Mouse (Mus musculus) limb, embryonic 14.5 days (tissue): ENCODE results near the gene Tsc22d2. TPM values are rescaled to one million over a fixed set of nuclear protein-coding genes. Genes with fewer than 3 reads are reported as not detected.

Experiments
- ATAC-seq: fragments of 200-750 bp; cut with Nextera tagmentation; 2 replicates; pipeline ENCODE4 v1.8.0; 2017; ENCODE audit warnings: low read depth, moderate number of reproducible peaks, moderate TSS enrichment; ENCODE audit not compliant: low FRiP score
- DNase-seq: peaks from one replicate; pipeline ENCODE4 v3.0.0-alpha.2; 2015; ENCODE audit warnings: low spot score
- H3K27ac ChIP-seq: fragments of 300-500 bp; sonication (generic); replicated peaks from 2 replicates; pipeline ENCODE4 v1.5.1; 2014; ENCODE audit warnings: low read depth, mild to moderate bottlenecking, low read length, moderate library complexity, mixed read lengths
- H3K27me3 ChIP-seq: fragments of 300-500 bp; sonication (generic); 2 replicates; pipeline ENCODE4 v1.6.1; 2014; ENCODE audit warnings: low read length, mixed read lengths; ENCODE audit not compliant: control insufficient read depth, insufficient read depth
- H3K36me3 ChIP-seq: fragments of 300-500 bp; sonication (generic); 2 replicates; pipeline ENCODE4 v1.6.1; 2014; ENCODE audit warnings: mild to moderate bottlenecking, low read length, moderate library complexity, mixed read lengths; ENCODE audit not compliant: control insufficient read depth, insufficient read depth
- H3K4me1 ChIP-seq: fragments of 300-500 bp; sonication (generic); 2 replicates; pipeline ENCODE4 v1.6.1; 2014; ENCODE audit warnings: antibody characterized with exemption, low read length, mixed read lengths; ENCODE audit not compliant: control insufficient read depth, insufficient read depth
- H3K4me2 ChIP-seq: fragments of 300-500 bp; sonication (generic); replicated peaks from 2 replicates; pipeline ENCODE4 v1.6.1; 2014; ENCODE audit warnings: low read depth, mild to moderate bottlenecking, low read length, moderate library complexity; ENCODE audit not compliant: severe bottlenecking
- H3K4me3 ChIP-seq: fragments of 300-500 bp; sonication (generic); replicated peaks from 2 replicates; pipeline ENCODE4 v1.5.1; 2014; ENCODE audit warnings: low read length
- H3K9ac ChIP-seq: fragments of 300-500 bp; sonication (generic); 2 replicates; pipeline ENCODE4 v1.6.1; 2014; ENCODE audit warnings: mild to moderate bottlenecking, low read depth, low read length, moderate library complexity; ENCODE audit not compliant: severe bottlenecking
- H3K9me3 ChIP-seq: fragments of 300-500 bp; sonication (generic); 2 replicates; pipeline ENCODE4 v1.6.1; 2016; ENCODE audit warnings: low read length; ENCODE audit not compliant: control insufficient read depth
- POLR2A ChIP-seq: fragments of 200-500 bp; IDR thresholded peaks from 2 replicates; pipeline ENCODE4 v1.8.0; 2012; ENCODE audit warnings: inconsistent platforms, mild to moderate bottlenecking, moderate library complexity, borderline replicate concordance; ENCODE audit not compliant: insufficient read depth, insufficient read length; ENCODE audit errors: extremely low read depth
- WGBS: fragments of 180-500 bp; shearing (Covaris S2); extraction: QIAGEN DNeasy Blood & Tissue Kit; methylation state at CpG from one replicate; pipeline ENCODE4 v1.1.7; 2014; 5-methylcytosine and 5-hydroxymethylcytosine counted together
- polyA plus RNA-seq, 2 experiments: library from polyadenylated mRNA; depleted of rRNA in 1 of 2; stranded (reverse) in 1 of 2; unstranded in 1 of 2; fragments of >200 nt; fragmentation: Nextera tagmentation in 1 of 2; extraction: Ambion mirVana in 1 of 2; gene quantifications; 2 replicates each; pipeline versions ENCODE4 v1.2.1 to v1.2.3; 2012 to 2014

Tsc22d2 gene
- 19.6 and 26.3 TPM in 2 replicates for polyA plus RNA-seq (2012; rRNA removed)
- 17.1 and 20.5 TPM in 2 replicates for polyA plus RNA-seq (2014; fragmentation: Nextera tagmentation; extraction: Ambion mirVana)

DNA sequence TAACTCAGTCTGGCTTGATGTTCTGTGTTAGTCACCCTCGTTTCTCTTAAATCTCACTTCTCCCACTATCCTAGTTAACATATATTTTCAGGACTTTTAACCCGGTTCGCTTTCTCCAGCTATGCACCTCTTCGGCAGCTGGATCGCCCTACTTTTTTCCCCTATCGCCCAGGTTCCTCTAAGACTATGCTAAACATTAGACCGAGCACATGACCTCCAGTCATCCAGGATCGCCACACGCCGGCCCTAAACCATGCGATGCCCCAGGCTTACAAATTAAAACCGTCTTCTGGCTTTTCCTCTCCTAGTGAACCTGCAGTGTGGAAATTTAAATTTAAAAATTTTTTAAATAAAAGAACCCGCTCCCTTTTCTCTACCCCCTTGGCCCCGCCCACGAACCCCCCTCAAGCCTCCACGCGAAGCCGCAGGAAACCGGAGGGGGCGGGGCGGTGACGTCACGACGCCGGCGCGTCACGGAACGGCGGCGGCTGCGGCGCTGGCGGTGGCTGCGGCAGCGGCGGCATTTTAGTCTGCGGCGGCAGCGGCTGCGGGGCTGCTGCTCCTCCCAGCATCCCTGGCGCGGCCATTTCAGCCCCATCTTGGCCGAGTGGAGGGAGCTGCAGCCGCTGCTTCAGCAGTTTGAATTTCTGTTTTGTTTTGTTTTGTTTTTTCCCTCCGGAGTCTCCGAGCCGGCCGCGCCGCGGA lies at the start of gene Tsc22d2:
Gene Tsc22d2, plus strand, starts transcription at position 482 of the 705 bp plus-strand sequence.
- Histone ChIP-seq H3K4me1 (peaks cover 8% of the 10 kb centered on the region), H3K27ac (peak within 1 kb of the TSS; percentile 100), H3K9me3 (no peaks in the 10 kb centered on the region), H3K4me2 (peak within 1 kb of the TSS; percentile 88), H3K9ac (peak within 1 kb of the TSS; percentile 97), H3K4me3 (peak within 1 kb of the TSS; percentile 97), H3K36me3 (peaks cover 4% of the 10 kb centered on the region; the same call in 1 of the 2 replicates), H3K27me3 (no peaks in the 10 kb centered on the region)
- ATAC-seq (peak; percentile 83), DNase-seq (peak; percentile 92)
- peak; percentile 97 for TF ChIP-seq POLR2A
- WGBS = 1% methylated on average over 52 of the region's 52 CpGs

DNA sequence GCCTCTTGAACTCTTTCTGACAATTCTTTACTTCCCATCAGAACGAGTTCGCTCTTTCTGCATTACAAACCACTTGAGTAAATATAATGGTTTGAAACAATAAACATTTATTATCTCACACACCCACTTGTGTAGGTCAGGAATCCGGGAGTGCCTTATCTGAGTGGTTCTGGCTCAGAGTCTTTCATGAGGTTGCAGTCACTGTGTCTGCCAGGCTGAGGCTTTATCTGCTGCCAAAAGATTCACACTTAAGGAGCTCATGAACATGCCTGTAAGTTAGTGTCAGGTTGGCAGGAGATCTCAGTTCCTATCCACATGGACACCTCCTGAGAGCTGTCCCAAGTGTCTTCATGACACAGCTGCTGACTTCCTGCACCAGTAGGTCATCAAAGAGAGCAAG lies 47.8 kb upstream of the Tsc22d2 start:
- Histone ChIP-seq H3K9me3 (no peaks in the 10 kb centered on the region), H3K4me1 (peaks cover 12% of the 10 kb centered on the region), H3K4me2 (no peak overlapping the region), H3K27ac (no peak overlapping the region), H3K27me3 (no peaks in the 10 kb centered on the region), H3K4me3 (no peak overlapping the region), H3K9ac (no peak overlapping the region), H3K36me3 (no peaks in the 10 kb centered on the region)
- DNase-seq = no peak
- no peak for TF ChIP-seq POLR2A
- WGBS = 63% methylated on average over 3 of the region's 3 CpGs
- no peak for ATAC-seq

DNA sequence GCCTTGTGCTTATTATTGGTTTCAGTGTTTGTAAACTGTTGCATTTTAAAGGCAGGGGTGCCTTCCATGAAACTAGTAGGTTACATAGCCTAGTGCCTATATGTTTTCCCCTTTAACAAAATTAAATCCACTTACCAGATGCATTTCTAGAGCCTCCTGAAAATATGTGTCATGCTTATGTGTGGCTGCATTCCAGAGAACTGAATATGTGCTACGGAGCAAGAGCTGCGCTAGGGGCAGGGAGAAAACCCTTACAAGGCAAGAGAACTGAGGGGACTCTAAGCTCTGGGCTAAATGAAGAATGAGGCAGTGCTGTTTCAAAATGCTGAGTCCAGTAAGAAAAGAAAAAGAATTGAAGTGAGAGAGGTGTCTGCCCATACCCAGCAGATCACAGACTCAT lies 43.7 kb upstream of the Tsc22d2 start:
- Histone ChIP-seq H3K27me3 (no peaks in the 10 kb centered on the region), H3K27ac (no peak overlapping the region), H3K9me3 (no peaks in the 10 kb centered on the region), H3K9ac (no peak overlapping the region), H3K4me3 (no peak overlapping the region), H3K4me2 (no peak overlapping the region), H3K36me3 (no peaks in the 10 kb centered on the region), H3K4me1 (peaks cover 28% of the 10 kb centered on the region)
- WGBS = 42% methylated on average over 2 of the region's 2 CpGs
- peak; percentile 26 for DNase-seq
- no peak for TF ChIP-seq POLR2A
- ATAC-seq = no peak

DNA sequence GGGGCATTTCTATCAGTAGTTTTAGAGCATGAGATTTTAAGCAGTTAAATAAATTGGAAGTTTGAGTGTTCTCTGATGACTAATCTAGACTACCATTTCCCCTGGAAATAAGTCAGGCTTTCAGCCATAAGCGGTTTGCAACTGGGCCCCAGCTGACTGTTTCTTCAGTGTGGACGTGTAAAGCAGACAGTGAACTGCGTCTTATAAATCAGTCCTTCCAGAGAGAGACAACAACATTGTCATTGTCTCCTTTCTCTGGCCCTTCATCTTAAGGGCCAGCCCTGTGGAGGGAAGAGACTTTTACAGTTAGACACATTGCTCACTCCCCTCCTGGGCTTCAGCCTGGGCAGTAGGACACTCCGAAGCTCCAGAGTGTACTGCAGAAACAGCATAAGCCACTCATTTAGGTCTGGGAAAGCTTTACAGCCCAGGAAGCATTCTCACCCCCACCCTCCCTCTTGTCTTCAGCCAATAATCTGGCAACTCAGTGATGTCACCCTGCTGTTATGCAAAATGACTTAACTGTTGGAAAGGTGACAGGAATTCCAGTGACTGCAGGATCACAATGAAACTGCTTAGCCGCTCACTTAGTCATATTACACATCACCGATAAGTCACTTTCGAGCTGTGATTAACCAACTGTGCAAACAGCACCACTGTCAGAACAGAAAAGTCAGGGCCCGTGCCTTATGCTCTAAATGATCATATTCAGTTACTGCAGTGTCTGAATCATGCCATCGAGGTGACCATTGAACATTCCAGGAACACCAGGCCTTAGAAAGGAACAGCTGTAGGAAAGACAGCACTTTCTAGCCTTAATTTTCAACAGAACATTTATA lies 42.2 kb upstream of the Tsc22d2 start:
- H3K4me3 ChIP-seq = no peak overlapping the region
- H3K27ac ChIP-seq = peak overlapping the region; percentile 65
- no peaks in the 10 kb centered on the region for H3K36me3 ChIP-seq
- H3K27me3 ChIP-seq = no peaks in the 10 kb centered on the region
- TF ChIP-seq POLR2A = no peak
- ATAC-seq (peak; percentile 92), DNase-seq (peak; percentile 93)
- H3K4me1 ChIP-seq = peaks cover 28% of the 10 kb centered on the region
- 7% methylated on average over 9 of the region's 9 CpGs for WGBS
- no peaks in the 10 kb centered on the region for H3K9me3 ChIP-seq
- H3K4me2 ChIP-seq = peak overlapping the region; percentile 31; the same call in 1 of the 2 replicates
- H3K9ac ChIP-seq = peak overlapping the region; percentile 25; the same call in 1 of the 2 replicates

DNA sequence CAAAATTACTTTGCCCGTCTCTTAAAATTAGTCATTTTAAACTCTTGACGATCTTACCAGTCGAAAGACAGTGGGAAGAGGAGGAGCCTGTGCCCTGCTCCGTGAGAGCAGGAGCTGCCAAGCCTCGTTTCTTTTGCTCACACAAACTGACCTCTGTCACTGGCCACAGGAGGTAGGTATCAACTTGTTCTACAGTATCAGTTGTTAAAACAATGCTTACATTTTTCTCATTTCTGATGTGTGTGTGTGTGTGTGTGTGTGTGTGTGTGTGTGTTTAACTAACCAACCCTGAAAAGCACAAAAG lies 41.7 kb upstream of the Tsc22d2 start:
- Histone ChIP-seq H3K4me2 (peak overlapping the region; percentile 31; the same call in 1 of the 2 replicates), H3K27ac (no peak overlapping the region), H3K9ac (no peak overlapping the region), H3K9me3 (no peaks in the 10 kb centered on the region), H3K4me3 (no peak overlapping the region), H3K4me1 (peaks cover 28% of the 10 kb centered on the region), H3K36me3 (no peaks in the 10 kb centered on the region), H3K27me3 (no peaks in the 10 kb centered on the region)
- TF ChIP-seq POLR2A = no peak
- no peak for DNase-seq
- 7% methylated on average over 5 of the region's 5 CpGs for WGBS
- ATAC-seq = no peak
